Mouse (Mus musculus) liver, embryonic 14.5 days (tissue): ENCODE results near the gene Tcte2.

ENCODE experiments used
- CTCF ChIP-seq: IDR thresholded peaks from 2 replicates; pipeline ENCODE4 v1.5.1; 2016; ENCODE audit warnings: antibody characterized with exemption, low read depth, control low read depth
- EP300 ChIP-seq: IDR thresholded peaks from 2 replicates; pipeline ENCODE4 v1.6.1; 2016; ENCODE audit warnings: antibody characterized with exemption, low read depth

DNA sequence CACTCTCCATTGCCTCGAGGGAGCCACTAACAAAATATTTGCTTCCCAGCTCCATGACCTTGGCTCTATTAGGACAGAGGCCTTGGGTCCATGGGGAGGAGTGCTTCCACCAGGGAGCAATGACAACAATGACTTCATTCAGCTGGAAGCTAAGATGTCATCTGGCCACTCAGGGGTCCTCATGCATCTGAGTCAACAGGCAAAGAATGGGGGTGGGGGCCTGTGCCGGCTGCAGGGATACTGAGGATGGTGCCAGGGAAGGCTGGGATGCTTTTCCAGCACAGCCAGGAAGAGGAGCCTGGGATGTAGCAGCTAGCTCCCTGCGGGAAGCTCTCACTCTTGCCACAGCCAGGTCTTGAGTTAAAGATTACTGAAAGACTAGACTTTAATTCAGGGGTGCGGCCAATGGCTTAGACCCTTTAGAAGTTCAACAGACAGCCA is 56.1 kb downstream of the Tcte2 start:
- TF ChIP-seq EP300 (no peak), CTCF (no peak)
